Mouse (Mus musculus) frontal cortex, postnatal 14 days (tissue): ENCODE measurements around the gene Tmcc1.

ENCODE experiments used
- DNase-seq, 2 experiments: peaks; one replicate each; pipeline ENCODE4 v3.0.0; 2022; ENCODE audit warnings: low spot score in 2 of 2

Tmcc1 gene

DNA sequence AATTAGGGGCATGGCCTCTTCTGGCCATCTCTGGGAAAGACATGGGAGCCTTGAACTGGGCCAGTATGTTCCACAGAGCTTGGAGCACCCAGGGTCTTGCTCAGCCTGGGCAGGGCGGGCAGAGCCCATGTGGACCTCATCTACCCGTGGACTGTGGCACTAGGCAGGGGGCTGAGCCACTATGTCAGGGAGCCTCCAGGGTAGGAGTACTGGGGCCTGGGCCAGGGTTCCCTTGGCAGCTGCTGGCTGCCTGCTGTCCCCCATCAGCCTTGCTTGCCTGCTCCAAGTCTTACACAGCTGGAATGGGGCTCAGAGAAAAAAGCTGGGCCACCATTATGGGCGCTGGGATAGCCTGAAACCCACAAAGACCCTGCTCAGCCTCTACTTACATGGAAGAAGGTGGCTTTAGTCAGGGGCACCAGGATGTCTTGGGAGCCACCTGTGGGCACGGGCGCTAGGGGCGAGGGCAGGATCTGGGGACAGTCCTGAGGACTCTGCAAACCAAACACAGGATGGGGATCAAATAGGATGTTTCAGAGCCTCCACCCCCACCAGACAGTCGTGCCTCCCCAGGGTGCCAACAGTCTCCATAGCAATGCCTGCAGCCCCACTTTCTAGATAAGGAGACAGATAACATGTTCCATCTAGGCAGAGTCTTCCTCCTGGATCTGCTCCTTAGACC lies 221.1 kb downstream of the Tmcc1 start:
- no peak for DNase-seq

- DNase-seq: no peak
These were observed 221.8 kb downstream of the Tmcc1 start for GRCm38 (mm10) chr6:115971273-115972060.

- no peak for DNase-seq
These were observed 223.3 kb downstream of the Tmcc1 start for GRCm38 (mm10) chr6:115969952-115970351.

DNA sequence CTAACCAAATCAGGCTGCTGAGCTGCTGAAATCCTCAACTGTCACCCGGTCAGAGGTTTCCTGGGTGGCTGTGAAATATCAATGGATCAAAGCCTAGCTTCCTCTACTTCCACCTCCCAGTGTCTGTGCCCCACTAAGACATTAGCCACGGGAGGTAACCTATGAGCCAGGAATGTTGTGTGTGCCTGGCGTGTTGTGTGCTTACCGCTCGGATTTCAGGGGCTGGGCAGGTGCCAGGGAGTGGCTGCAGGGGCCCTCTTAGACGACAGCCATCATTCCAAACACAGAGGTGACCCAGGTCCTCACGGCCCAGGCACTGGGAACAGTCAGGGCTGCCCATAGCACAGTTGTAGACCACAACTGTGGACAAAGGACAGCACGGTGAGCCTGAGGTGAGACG lies 224.2 kb downstream of the Tmcc1 start:
- DNase-seq: no peak

- DNase-seq: no peak
These were observed 224.6 kb downstream of the Tmcc1 start for GRCm38 (mm10) chr6:115968700-115969099.
